In the genomic region with DNA sequence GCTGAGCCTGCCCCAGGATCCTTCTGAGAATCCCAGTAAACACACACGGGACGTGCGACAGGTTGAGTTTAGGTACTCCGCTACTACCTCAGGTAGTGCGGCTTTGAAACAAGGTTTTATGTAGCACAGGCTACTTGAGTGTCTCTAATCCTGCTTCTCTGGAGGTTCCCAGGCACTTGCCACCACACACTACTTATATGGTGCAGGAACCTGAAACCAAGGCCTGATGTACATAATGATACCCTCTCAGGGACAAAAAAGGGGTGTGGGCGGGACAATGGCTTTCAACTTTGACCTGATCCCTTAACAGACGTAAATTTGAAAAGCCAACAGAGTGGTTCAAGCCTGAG, we compare ENCODE assay signal across 8 mouse cellular contexts. TPM values are rescaled to one million over a fixed set of nuclear protein-coding genes. Genes with fewer than 3 reads are reported as not detected.
DNase-seq lines count a peak whose midpoint lies in the region; ATAC-seq and TF ChIP-seq lines count a peak whose summit lies in the region.

No protein-coding gene starts in this region.

- H3K36me3 ChIP-seq in lung, postnatal 0 days (ENCODE audit: insufficient read depth, low read length), result no peaks in the 10 kb centered on the region
- no peaks in the 10 kb centered on the region for H3K36me3 ChIP-seq in forebrain, embryonic 10.5 days (replicated peaks)
- no peaks in the 10 kb centered on the region for H3K36me3 ChIP-seq in limb, embryonic 14.5 days (ENCODE audit: control insufficient read depth, insufficient read depth, low read length)
- no peaks in the 10 kb centered on the region for H3K36me3 ChIP-seq in small intestine, adult 2 months (ENCODE audit: control insufficient read depth, insufficient read depth, low read length)

- no peak for TF ChIP-seq CTCF in lung, postnatal 0 days (IDR thresholded peaks at IDR 0.05)
- TF ChIP-seq CTCF in small intestine, adult 2 months (IDR thresholded peaks at IDR 0.05; ENCODE audit: extremely low read depth, insufficient read length, insufficient replicate concordance, low read depth, low read length), result no peak

- DNase-seq in lung, postnatal 0 days (ENCODE audit: low spot score), result no peak
- DNase-seq in lung, postnatal 4 days, result no peak
- no peak for DNase-seq in forebrain, embryonic 10.5 days (ENCODE audit: extremely low spot score, low spot score)
- no peak for DNase-seq in limb, embryonic 14.5 days (ENCODE audit: low spot score)
- no peak for DNase-seq in spleen, adult 18-20 months
- no peak for DNase-seq in T-cell, adult 2 months (ENCODE audit: low spot score)
- DNase-seq in urinary bladder, postnatal 14 days (ENCODE audit: low spot score), result no peak

- TF ChIP-seq EP300 in lung, postnatal 0 days (IDR thresholded peaks at IDR 0.05), result no peak

- H3K27ac ChIP-seq in lung, postnatal 0 days (ENCODE audit: low read length), result 0 out of 2 replicates have a peak overlapping the region, but pooled peaks have one; percentile 45
- H3K27ac ChIP-seq in forebrain, embryonic 10.5 days, result 0 out of 2 replicates have a peak overlapping the region, but pooled peaks have one; percentile 85
- H3K27ac ChIP-seq in limb, embryonic 14.5 days (replicated peaks; ENCODE audit: low read depth, low read length), result no peak overlapping the region
- peak overlapping the region; percentile 66 for H3K27ac ChIP-seq in small intestine, adult 2 months (ENCODE audit: insufficient read depth, low read depth, low read length)

- H3K27me3 ChIP-seq in lung, postnatal 0 days (replicated peaks; ENCODE audit: insufficient read depth, low read length), result no peaks in the 10 kb centered on the region
- H3K27me3 ChIP-seq in forebrain, embryonic 10.5 days (ENCODE audit: poor library complexity, severe bottlenecking), result peaks cover 21% of the 10 kb centered on the region
- H3K27me3 ChIP-seq in limb, embryonic 14.5 days (ENCODE audit: control insufficient read depth, insufficient read depth, low read length), result no peaks in the 10 kb centered on the region
- H3K27me3 ChIP-seq in small intestine, adult 2 months (ENCODE audit: control insufficient read depth, insufficient read depth, low read length), result no peaks in the 10 kb centered on the region

- no peak overlapping the region for H3K9ac ChIP-seq in lung, postnatal 0 days (replicated peaks; ENCODE audit: low read depth)
- 0 out of 2 replicates have a peak overlapping the region, but pooled peaks have one; percentile 57 for H3K9ac ChIP-seq in limb, embryonic 14.5 days (ENCODE audit: low read depth, low read length, severe bottlenecking)

- H3K4me3 ChIP-seq in lung, postnatal 0 days (ENCODE audit: low read depth, low read length), result peak overlapping the region; percentile 51; the same call in 1 of the 2 replicates
- peak overlapping the region; percentile 81 for H3K4me3 ChIP-seq in forebrain, embryonic 10.5 days
- H3K4me3 ChIP-seq in limb, embryonic 14.5 days (replicated peaks; ENCODE audit: low read length), result peak overlapping the region; percentile 63
- H3K4me3 ChIP-seq in small intestine, adult 2 months (ENCODE audit: low read depth, low read length), result peak overlapping the region; percentile 15; the same call in 1 of the 2 replicates

- H3K4me2 ChIP-seq in lung, postnatal 0 days (replicated peaks; ENCODE audit: low read depth, low read length), result peak overlapping the region; percentile 97
- peak overlapping the region; percentile 91 for H3K4me2 ChIP-seq in limb, embryonic 14.5 days (replicated peaks; ENCODE audit: low read depth, low read length, severe bottlenecking)

- H3K9me3 ChIP-seq in lung, postnatal 0 days (ENCODE audit: low read length), result no peaks in the 10 kb centered on the region
- H3K9me3 ChIP-seq in forebrain, embryonic 10.5 days, result 0 out of 2 replicates have a peak, but pooled peaks cover 3% of the 10 kb centered on the region
- H3K9me3 ChIP-seq in limb, embryonic 14.5 days (ENCODE audit: control insufficient read depth, low read length), result no peaks in the 10 kb centered on the region

- WGBS in lung, postnatal 0 days, result 4% methylated on average over 7 of the region's 7 CpGs
- 4% methylated on average over 7 of the region's 7 CpGs for WGBS in forebrain, embryonic 10.5 days
- 7% methylated on average over 7 of the region's 7 CpGs for WGBS in limb, embryonic 14.5 days
- 5% methylated on average over 7 of the region's 7 CpGs for WGBS in small intestine, adult 2 months

- peak; percentile 50 for ATAC-seq in lung, postnatal 0 days
- peak; percentile 57 for ATAC-seq in limb, embryonic 14.5 days (ENCODE audit: low FRiP score, low read depth)

- no peak for TF ChIP-seq POLR2A in limb, embryonic 14.5 days (IDR thresholded peaks at IDR 0.05; ENCODE audit: borderline replicate concordance, extremely low read depth, insufficient read depth, insufficient read length)
- TF ChIP-seq POLR2A in small intestine, adult 2 months (IDR thresholded peaks at IDR 0.05; ENCODE audit: low read depth, low read length), result no peak

- H3K4me1 ChIP-seq in lung, postnatal 0 days (ENCODE audit: insufficient read depth, low read depth, low read length), result no peaks in the 10 kb centered on the region
- peaks cover 12% of the 10 kb centered on the region for H3K4me1 ChIP-seq in forebrain, embryonic 10.5 days
- H3K4me1 ChIP-seq in limb, embryonic 14.5 days (ENCODE audit: control insufficient read depth, insufficient read depth, low read length), result no peaks in the 10 kb centered on the region
- peaks cover 3% of the 10 kb centered on the region; the same call in 1 of the 2 replicates for H3K4me1 ChIP-seq in small intestine, adult 2 months (ENCODE audit: control insufficient read depth, insufficient read depth, insufficient read length, low read length)

RNA-seq across cellular contexts. Expression of a gene that starts 0.4 kb away (rescaled TPM):
- polyA plus RNA-seq in lung, postnatal 0 days (2015; fragmentation: Nextera tagmentation; extraction: Ambion mirVana), result 1.3 and 1.5 TPM in 2 replicates
- 0.93 and 0.97 TPM in 2 replicates for polyA plus RNA-seq in forebrain, embryonic 10.5 days (2016; fragmentation: Nextera tagmentation; extraction: Ambion mirVana)
- 0.69 and 0.89 TPM in 2 replicates for polyA plus RNA-seq in limb, embryonic 14.5 days (2012; rRNA removed)
- polyA plus RNA-seq in limb, embryonic 14.5 days (2014; fragmentation: Nextera tagmentation; extraction: Ambion mirVana), result 0.39 and 0.58 TPM in 2 replicates
- 0.03 and 0.32 TPM in 2 replicates for polyA plus RNA-seq in small intestine, adult 2 months (2012; rRNA removed)

RNA-seq across cellular contexts. Expression of a gene that starts 25.7 kb away (rescaled TPM):
- polyA plus RNA-seq in lung, postnatal 0 days (2015; fragmentation: Nextera tagmentation; extraction: Ambion mirVana), result 30.6 and 33.3 TPM in 2 replicates
- polyA plus RNA-seq in forebrain, embryonic 10.5 days (2016; fragmentation: Nextera tagmentation; extraction: Ambion mirVana), result 29.1 and 29.4 TPM in 2 replicates
- polyA plus RNA-seq in limb, embryonic 14.5 days (2012; rRNA removed), result 15.3 and 15.7 TPM in 2 replicates
- polyA plus RNA-seq in limb, embryonic 14.5 days (2014; fragmentation: Nextera tagmentation; extraction: Ambion mirVana), result 28.4 and 30.1 TPM in 2 replicates
- polyA plus RNA-seq in small intestine, adult 2 months (2012; rRNA removed), result 44.2 and 171 TPM in 2 replicates

RNA-seq across cellular contexts. Expression of a gene that starts 42.8 kb away (rescaled TPM):
- 15.5 and 17.5 TPM in 2 replicates for polyA plus RNA-seq in lung, postnatal 0 days (2015; fragmentation: Nextera tagmentation; extraction: Ambion mirVana)
- 30.8 and 32.7 TPM in 2 replicates for polyA plus RNA-seq in forebrain, embryonic 10.5 days (2016; fragmentation: Nextera tagmentation; extraction: Ambion mirVana)
- polyA plus RNA-seq in limb, embryonic 14.5 days (2012; rRNA removed), result 14.4 and 15.2 TPM in 2 replicates
- 23.5 and 24.0 TPM in 2 replicates for polyA plus RNA-seq in limb, embryonic 14.5 days (2014; fragmentation: Nextera tagmentation; extraction: Ambion mirVana)
- polyA plus RNA-seq in small intestine, adult 2 months (2012; rRNA removed), result 2.8 and 5.5 TPM in 2 replicates

RNA-seq across cellular contexts. Expression of a gene that starts 43.9 kb away (rescaled TPM):
- 681 and 815 TPM in 2 replicates for polyA plus RNA-seq in lung, postnatal 0 days (2015; fragmentation: Nextera tagmentation; extraction: Ambion mirVana)
- 2,219 and 2,417 TPM in 2 replicates for polyA plus RNA-seq in forebrain, embryonic 10.5 days (2016; fragmentation: Nextera tagmentation; extraction: Ambion mirVana)
- 816 and 883 TPM in 2 replicates for polyA plus RNA-seq in limb, embryonic 14.5 days (2012; rRNA removed)
- polyA plus RNA-seq in limb, embryonic 14.5 days (2014; fragmentation: Nextera tagmentation; extraction: Ambion mirVana), result 1,312 and 1,461 TPM in 2 replicates
- polyA plus RNA-seq in small intestine, adult 2 months (2012; rRNA removed), result 36.9 and 97.8 TPM in 2 replicates

Comparison
In these comparisons a context has a peak if more than half of its experiments do, and no peak if none do; other contexts are left out.
1. H3K4me3 ChIP-seq: peak in every context shown above with its lines; median percentile 81 in forebrain, embryonic 10.5 days; 63 in limb, embryonic 14.5 days; 51 in lung, postnatal 0 days; 15 in small intestine, adult 2 months.